Mouse (Mus musculus): ENCODE measurements around the gene Prox2. TPM values are rescaled to one million over a fixed set of nuclear protein-coding genes. Genes with fewer than 3 reads are reported as not detected.

Prox2 gene
- total and polyA plus RNA-seq, 3 experiments, result 1.2 to 1.7 (median 1.5) TPM

DNA sequence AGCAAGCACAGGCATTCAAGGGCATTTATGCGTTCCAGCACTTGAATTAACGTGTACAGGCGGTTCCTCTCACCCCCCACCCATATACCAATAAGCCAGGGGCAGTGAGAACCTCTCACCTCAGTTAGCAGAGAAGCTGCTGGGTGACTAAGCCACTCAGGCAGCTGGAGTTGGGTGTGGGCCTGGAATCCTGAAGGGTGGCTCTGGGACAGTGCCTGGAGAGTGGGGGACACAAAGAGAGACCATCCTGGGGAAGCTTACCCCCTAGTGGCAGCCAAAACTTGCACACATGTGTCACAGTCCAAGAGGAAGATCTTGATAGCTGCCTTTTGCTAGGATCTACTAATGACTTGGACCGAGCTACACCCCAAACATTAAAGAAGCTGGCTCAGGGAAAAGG, 26.1 kb upstream of the Prox2 start:
- Histone ChIP-seq H3K9ac (ENCODE audit: low read depth, low read length) (no peak overlapping the region), H3K27ac (no peak overlapping the region), H3K36me3 (ENCODE audit: control insufficient read depth, insufficient read depth, low read length) (no peaks in the 10 kb centered on the region), H3K27me3 (ENCODE audit: control insufficient read depth, insufficient read depth, low read length) (no peaks in the 10 kb centered on the region), H3K4me1 (ENCODE audit: control insufficient read depth, insufficient read depth, low read length) (peaks cover 3% of the 10 kb centered on the region), H3K79me2 (replicated peaks; ENCODE audit: control insufficient read depth, insufficient read depth, low read length) (no peaks in the 10 kb centered on the region), H3K4me3 (no peak overlapping the region)
- 61% methylated on average over 4 of the region's 4 CpGs for WGBS
- no peak for DNase-seq
- intact Hi-C loops (cut with DNase I), result no loop called here
- no peak for TF ChIP-seq POLR2A (IDR thresholded peaks at IDR 0.05; ENCODE audit: insufficient read depth, low read depth, low read length)
- no peak for TF ChIP-seq EP300 (IDR thresholded peaks at IDR 0.05; ENCODE audit: insufficient read depth, low read depth, low read length)
- TF ChIP-seq CTCF (IDR thresholded peaks at IDR 0.05), result no peak

DNA sequence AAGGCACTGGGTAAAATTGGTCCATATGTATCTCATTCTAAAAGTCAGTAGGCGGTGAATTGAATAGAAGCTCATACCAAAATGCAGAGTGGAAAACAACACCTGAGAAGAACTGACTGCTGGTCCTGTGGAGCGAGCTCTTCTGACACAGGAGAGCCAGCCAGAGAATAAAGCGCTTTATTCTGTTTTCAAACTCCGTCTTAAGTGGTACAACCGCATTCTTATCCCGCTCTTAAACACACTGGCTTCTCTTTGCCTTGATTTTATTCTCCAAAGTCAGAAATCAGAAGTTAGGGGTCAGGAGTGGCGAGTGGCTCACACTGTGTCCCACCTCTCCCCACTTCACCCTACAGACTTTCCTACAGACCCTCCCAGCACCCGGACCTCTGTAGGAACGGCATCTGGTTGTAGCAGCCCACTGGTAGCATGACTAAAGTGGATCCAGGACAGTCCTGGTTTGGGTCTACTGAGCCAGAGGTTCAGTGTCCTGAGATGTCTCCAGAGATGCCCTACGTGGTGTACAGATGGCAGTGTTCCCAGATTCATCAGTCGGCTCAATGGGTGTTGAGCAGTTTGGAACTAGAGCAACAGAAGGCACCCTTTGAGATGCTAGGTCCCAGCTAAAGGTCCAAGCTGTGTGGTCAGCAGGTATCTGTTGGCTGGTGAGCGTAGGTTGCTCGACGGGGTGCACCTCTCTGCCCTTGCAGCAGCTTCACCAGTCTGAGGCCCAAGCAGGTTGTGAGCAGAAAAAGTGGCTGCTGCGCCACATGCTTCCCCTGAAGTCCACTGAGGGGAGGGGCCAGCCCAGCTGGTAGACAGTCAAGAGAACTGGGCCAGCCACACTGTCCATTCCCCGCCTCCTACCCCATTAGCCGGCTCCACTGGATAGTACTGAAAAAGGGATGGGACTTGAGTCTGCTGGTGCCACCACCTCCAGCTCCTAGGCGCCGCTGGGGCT, 25.2 kb upstream of the Prox2 start:
- peaks cover 3% of the 10 kb centered on the region for H3K4me1 ChIP-seq (ENCODE audit: control insufficient read depth, insufficient read depth, low read length)
- intact Hi-C loops (cut with DNase I), result no loop called here
- H3K9ac ChIP-seq (ENCODE audit: low read depth, low read length), result no peak overlapping the region
- no peak overlapping the region for H3K4me3 ChIP-seq
- 62% methylated on average over 19 of the region's 19 CpGs for WGBS
- no peaks in the 10 kb centered on the region for H3K27me3 ChIP-seq (ENCODE audit: control insufficient read depth, insufficient read depth, low read length)
- 0 out of 2 replicates have a peak, but pooled peaks have one; percentile 13 for TF ChIP-seq EP300 (IDR thresholded peaks at IDR 0.05; ENCODE audit: insufficient read depth, low read depth, low read length)
- no peak for TF ChIP-seq CTCF (IDR thresholded peaks at IDR 0.05)
- TF ChIP-seq POLR2A (IDR thresholded peaks at IDR 0.05; ENCODE audit: insufficient read depth, low read depth, low read length), result no peak
- H3K36me3 ChIP-seq (ENCODE audit: control insufficient read depth, insufficient read depth, low read length), result no peaks in the 10 kb centered on the region
- H3K27ac ChIP-seq, result no peak overlapping the region
- no peaks in the 10 kb centered on the region for H3K79me2 ChIP-seq (replicated peaks; ENCODE audit: control insufficient read depth, insufficient read depth, low read length)
- DNase-seq, result peak in 1 of 2 experiments; percentile 39

GRCm38 (mm10) chr12:85134043-85134794, 23.7 kb upstream of the Prox2 start:
- WGBS, result 65% methylated on average over 8 of the region's 8 CpGs
- H3K4me1 ChIP-seq (ENCODE audit: control insufficient read depth, insufficient read depth, low read length), result peaks cover 3% of the 10 kb centered on the region
- no peaks in the 10 kb centered on the region for H3K79me2 ChIP-seq (replicated peaks; ENCODE audit: control insufficient read depth, insufficient read depth, low read length)
- no peak for TF ChIP-seq EP300 (IDR thresholded peaks at IDR 0.05; ENCODE audit: insufficient read depth, low read depth, low read length)
- TF ChIP-seq POLR2A (IDR thresholded peaks at IDR 0.05; ENCODE audit: insufficient read depth, low read depth, low read length), result no peak
- no peak for TF ChIP-seq CTCF (IDR thresholded peaks at IDR 0.05)
- no peak overlapping the region for H3K4me3 ChIP-seq
- DNase-seq, result no peak
- no peak overlapping the region for H3K9ac ChIP-seq (ENCODE audit: low read depth, low read length)
- intact Hi-C loops (cut with DNase I), result no loop called here
- H3K27ac ChIP-seq, result no peak overlapping the region
- H3K36me3 ChIP-seq (ENCODE audit: control insufficient read depth, insufficient read depth, low read length), result peaks cover 5% of the 10 kb centered on the region
- no peaks in the 10 kb centered on the region for H3K27me3 ChIP-seq (ENCODE audit: control insufficient read depth, insufficient read depth, low read length)

- TF ChIP-seq EP300 (IDR thresholded peaks at IDR 0.05; ENCODE audit: insufficient read depth, low read depth, low read length) (no peak), CTCF (IDR thresholded peaks at IDR 0.05) (no peak), POLR2A (IDR thresholded peaks at IDR 0.05; ENCODE audit: insufficient read depth, low read depth, low read length) (no peak)
- DNase-seq, result no peak
- intact Hi-C loops (cut with DNase I), result no loop called here
- WGBS, result 87% methylated on average over 6 of the region's 6 CpGs
- Histone ChIP-seq H3K4me3 (no peak overlapping the region), H3K27ac (no peak overlapping the region), H3K36me3 (ENCODE audit: control insufficient read depth, insufficient read depth, low read length) (peaks cover 5% of the 10 kb centered on the region), H3K79me2 (replicated peaks; ENCODE audit: control insufficient read depth, insufficient read depth, low read length) (no peaks in the 10 kb centered on the region), H3K9ac (ENCODE audit: low read depth, low read length) (no peak overlapping the region), H3K4me1 (ENCODE audit: control insufficient read depth, insufficient read depth, low read length) (peaks cover 3% of the 10 kb centered on the region), H3K27me3 (ENCODE audit: control insufficient read depth, insufficient read depth, low read length) (no peaks in the 10 kb centered on the region)
These were observed 20.8 kb upstream of the Prox2 start for GRCm38 (mm10) chr12:85131361-85131760.

DNA sequence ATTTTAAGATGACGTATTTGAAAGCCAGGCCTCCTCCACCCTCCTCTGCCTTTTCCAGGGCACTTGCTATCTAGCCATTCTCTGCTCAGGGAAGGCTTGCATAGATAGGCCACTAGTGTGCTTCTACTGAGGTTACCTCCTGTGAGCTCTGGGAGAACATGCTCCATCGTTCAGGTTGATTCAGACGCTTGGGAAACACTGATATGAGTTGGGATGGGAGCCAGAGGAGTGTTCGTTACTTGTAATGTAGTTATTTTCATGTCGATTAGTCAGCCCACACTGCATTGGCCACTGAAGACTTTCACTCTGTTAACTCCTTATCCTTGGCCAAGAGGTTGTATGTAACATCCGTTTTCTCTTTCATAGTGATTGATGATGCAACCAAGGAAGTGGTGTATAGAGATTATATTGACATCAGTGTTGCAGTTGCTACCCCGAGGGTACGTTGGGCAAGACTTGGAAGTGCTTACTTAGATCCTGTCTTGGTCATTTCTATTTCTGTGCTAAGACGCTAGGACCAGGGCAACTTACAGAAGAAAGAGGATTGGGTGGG, 18.9 kb upstream of the Prox2 start:
- no peaks in the 10 kb centered on the region for H3K27me3 ChIP-seq (ENCODE audit: control insufficient read depth, insufficient read depth, low read length)
- H3K27ac ChIP-seq, result no peak overlapping the region
- H3K4me3 ChIP-seq, result no peak overlapping the region
- no peaks in the 10 kb centered on the region for H3K4me1 ChIP-seq (ENCODE audit: control insufficient read depth, insufficient read depth, low read length)
- H3K79me2 ChIP-seq (replicated peaks; ENCODE audit: control insufficient read depth, insufficient read depth, low read length), result no peaks in the 10 kb centered on the region
- WGBS, result 65% methylated on average over 9 of the region's 9 CpGs
- peaks cover 10% of the 10 kb centered on the region for H3K36me3 ChIP-seq (ENCODE audit: control insufficient read depth, insufficient read depth, low read length)
- DNase-seq, result no peak
- no peak overlapping the region for H3K9ac ChIP-seq (ENCODE audit: low read depth, low read length)
- intact Hi-C loops (cut with DNase I), result no loop called here
- no peak for TF ChIP-seq POLR2A (IDR thresholded peaks at IDR 0.05; ENCODE audit: insufficient read depth, low read depth, low read length)
- no peak for TF ChIP-seq EP300 (IDR thresholded peaks at IDR 0.05; ENCODE audit: insufficient read depth, low read depth, low read length)
- no peak for TF ChIP-seq CTCF (IDR thresholded peaks at IDR 0.05)
